Mouse (Mus musculus) kidney, postnatal 4 days (tissue): ENCODE results near the gene Slc6a8.
A peak's percentile ranks its signal among the peaks of the same experiment; 100 is the strongest.

Source experiments
- DNase-seq, 2 experiments: peaks; one replicate each; pipeline ENCODE4 v3.0.0; 2021; ENCODE audit warnings: mixed read lengths in 2 of 2

The Slc6a8 gene

DNA sequence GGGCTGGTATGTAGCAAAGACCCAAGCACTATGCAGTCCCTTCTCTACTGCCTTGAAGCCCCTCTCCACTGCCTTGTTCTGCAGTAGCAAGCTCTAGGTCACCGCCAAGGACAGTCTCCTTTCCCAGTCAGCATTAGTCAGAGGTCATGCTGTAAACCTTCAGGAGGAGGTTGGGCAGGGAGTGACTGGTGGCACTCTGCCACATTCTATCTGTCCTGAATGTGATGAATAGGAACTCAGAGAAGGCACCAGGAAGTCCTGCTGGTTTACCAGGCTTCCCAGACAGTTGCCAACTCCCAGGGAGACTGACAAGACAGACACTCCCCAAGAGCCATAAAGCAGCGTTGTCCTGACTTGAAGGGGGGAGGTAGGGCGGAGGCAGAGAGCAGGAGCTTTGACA, 12.7 kb downstream of the Slc6a8 start:
- peak in 1 of 2 experiments; percentile 32 for DNase-seq

DNA sequence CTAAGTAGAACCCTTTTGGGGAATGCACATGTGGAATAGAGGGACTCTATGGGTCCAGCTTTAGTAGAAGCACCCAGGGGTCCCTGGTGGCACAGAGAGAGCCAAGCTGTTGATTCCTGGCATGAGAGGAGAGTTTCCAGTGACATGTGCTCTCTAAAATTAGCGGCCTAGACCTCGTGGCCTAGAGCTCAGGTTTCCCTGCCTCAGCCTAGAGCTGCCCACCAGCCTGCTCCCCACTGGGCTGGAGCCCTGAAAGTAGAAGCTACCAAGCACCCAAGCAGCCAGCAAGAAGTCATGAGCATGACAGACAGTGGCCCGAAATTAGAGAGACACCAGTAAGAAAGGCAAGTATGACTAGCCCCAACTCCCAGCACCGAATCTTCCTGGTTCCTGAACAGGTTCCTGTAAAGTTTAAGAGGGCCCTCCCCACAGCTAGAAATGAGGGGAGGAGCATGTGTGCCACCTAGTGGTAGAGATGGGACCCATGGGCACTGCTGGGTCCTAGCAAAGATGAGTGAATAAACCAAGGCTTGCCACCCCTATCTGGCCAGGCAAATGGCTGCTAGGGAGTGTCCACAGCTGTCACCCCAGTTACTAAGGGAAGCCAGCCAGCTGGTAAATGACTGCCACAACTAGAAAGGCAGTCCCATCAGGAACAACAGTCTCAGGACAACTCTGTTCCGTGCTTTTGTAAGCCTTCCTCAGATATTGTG, 18.1 kb downstream of the Slc6a8 start:
- DNase-seq, result peak; percentile 56 to 72

DNA sequence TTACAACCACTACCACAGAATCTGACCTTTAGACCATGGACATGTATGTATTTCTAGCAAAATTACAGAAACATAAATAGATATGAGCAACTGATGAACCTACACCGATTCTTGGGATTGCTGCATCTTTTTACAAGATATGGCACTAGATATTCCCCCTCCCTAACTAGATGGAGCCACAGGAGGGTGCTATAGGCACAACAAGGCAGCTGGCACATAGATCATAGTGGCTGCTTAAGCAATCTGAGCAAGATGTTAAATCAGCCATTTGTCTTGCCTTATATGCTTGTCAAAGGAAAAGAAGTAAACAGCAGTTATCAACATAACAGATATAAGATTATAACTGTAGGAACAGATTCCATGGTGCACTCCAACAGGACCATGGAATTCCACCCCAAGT, 27.5 kb downstream of the Slc6a8 start:
- DNase-seq, result no peak

DNA sequence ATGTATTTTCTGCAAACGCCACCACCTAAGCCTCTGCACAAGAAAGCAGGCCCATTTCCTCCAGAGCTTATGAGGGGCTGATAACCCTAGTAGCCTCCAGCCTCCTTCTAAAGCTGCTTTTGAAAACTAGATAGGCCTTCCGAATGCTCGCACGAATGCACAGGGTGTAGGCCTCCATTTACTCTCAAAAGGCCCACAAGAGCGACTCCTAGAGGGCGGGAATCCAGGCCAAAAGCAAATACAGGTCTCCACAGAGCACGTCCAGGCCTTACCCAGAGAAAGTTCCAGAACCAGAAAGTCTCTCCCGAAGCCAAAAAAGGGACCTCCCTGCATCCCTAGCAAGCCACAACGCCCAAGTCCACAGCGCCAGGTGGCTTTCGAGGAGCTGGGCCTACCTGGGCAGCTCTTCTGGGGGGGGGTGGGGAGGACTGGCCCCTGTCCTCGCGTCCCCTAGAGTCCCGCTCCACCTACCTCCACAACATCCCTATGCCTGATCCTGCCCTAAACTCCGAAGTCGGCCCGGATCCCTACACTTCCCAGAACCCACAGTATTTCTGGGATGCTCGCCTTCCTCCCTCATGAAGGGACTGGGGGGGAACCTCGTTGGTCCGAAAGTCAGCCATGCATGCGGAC, 42.6 kb downstream of the Slc6a8 start:
- peak; percentile 57 to 80 for DNase-seq

DNA sequence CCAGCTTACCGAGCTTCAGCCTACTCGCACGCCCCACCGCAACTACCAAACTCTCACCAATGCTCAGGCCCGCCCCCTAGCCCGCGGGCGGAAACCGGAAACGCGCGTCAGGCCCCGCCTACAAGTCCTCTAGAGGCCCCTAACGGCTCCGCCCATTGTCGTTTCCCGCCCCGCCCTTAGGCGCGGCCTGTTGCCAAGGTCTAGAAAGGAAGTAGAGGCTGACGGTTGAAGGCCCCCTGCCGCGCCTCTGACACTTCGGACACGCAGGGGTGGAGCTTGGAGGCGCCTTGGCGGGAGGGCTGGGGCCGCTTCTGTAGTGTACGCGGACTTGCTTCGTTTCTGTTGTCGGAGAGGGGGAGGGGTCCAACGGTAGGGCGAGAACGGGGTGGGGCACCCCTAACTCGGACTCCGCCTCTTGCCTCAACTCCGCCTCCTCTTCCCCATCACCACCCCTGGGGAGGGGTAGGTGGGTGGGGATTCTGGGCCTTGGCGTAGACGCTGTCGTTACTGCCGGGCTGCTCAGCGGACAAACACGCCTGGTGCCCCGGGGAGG, 43.2 kb downstream of the Slc6a8 start, which contains the start of the genes Bcap31 and Abcd1:
Gene Bcap31 (minus strand): TSS at position 67 of the 553 bp plus-strand sequence.
Gene Abcd1 (plus strand): TSS at position 489 of the 553 bp plus-strand sequence.
- peak; percentile 96 for DNase-seq

GRCm38 (mm10) chrX:73716709-73717545, 44.0 kb downstream of the Slc6a8 start:
- peak in 1 of 2 experiments; percentile 57 for DNase-seq

DNA sequence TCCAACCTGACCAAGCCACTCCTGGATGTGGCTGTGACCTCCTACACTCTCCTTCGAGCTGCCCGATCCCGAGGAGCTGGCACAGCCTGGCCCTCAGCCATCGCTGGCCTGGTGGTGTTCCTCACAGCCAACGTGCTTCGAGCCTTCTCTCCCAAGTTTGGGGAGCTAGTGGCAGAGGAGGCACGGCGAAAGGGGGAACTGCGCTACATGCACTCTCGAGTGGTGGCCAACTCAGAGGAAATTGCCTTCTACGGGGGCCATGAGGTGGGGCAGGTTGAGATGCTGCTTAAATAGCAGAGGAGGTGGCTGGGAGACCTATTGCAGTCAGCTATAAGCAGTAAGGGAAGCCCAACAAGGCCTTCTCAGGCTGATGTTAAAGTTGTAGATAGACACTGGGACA, 44.7 kb downstream of the Slc6a8 start:
- peak; percentile 6 to 10 for DNase-seq

DNA sequence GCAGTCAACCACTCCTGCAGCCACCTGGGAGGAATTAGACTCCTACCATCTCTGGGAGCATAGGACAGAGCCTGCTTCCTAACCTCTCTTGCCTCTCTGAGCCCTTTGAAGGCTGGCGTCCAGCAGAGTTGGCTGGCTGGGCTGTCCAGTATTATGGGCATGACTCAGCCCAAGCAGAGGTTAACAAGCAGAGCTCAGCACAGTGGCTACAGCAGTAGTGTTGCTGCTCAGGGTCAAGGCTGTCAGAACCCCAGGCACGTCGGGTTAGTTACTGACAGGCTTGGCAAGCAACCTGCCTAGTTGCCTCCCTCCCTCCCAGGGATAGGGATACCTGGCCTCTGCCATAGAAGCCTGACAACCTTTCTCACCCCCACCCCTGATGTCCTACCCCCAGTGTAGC, 45.3 kb downstream of the Slc6a8 start:
- DNase-seq, result peak; percentile 4 to 7

DNA sequence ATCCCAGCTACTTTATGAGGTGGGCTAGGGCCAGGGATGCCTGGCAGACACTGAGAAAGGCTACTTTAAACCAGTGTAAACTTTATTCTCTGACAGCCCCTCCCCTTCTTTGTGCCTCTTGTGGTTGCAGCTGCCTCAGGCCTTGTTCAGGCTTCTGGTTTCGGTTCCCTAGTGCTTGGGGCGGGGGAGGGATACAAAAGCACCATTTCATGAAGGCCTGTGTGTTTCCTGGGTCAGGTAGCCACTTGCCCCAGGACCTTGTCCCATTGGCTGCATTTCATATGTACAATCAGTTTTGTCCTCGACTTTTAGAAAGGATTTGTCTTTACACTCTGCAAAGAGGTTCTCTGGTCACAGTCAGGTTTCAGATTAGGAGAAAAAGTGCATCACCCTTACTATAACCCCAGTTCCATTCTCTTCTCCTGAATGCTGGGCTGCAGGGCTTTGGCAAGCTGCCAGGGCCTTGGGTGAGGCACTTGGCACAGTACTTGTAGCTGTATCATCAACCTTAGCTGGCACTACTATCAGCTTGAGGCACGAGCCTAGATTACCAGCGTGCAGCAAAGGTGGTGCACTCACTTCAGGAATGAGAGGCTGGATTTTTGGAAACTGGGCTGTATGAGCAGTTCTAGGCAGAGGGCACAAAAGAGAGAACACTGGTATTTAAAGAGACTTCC, 45.9 kb downstream of the Slc6a8 start:
- DNase-seq, result peak; percentile 34 to 64

- DNase-seq, result no peak
These were observed 58.0 kb downstream of the Slc6a8 start for GRCm38 (mm10) chrX:73730908-73731307.
